Mouse (Mus musculus) G1E (cell line): ENCODE results near the gene Rptor. TPM values are rescaled to one million over a fixed set of nuclear protein-coding genes. Genes with fewer than 3 reads are reported as not detected.

Experiments
- ATAC-seq: 2 replicates; pipeline ENCODE4 v1.8.0; 2016; ENCODE audit warnings: mild to moderate bottlenecking; ENCODE audit not compliant: insufficient number of reproducible peaks, poor library complexity, low FRiP score, severe bottlenecking; ENCODE audit errors: extremely low read depth
- DNase-seq: peaks from one replicate; pipeline ENCODE4 v3.0.0; 2012; ENCODE audit warnings: low spot score
- H3K27me3 ChIP-seq: 2 replicates; pipeline ENCODE4 v1.6.1; 2012; ENCODE audit warnings: mild to moderate bottlenecking, low read length, inconsistent platforms; ENCODE audit not compliant: insufficient read depth
- H3K36me3 ChIP-seq: replicated peaks from 2 replicates; pipeline ENCODE3; 2012; ENCODE audit warnings: mild to moderate bottlenecking, inconsistent platforms
- H3K4me1 ChIP-seq: 2 replicates; pipeline ENCODE4 v1.6.1; 2012; ENCODE audit warnings: low read depth, low read length, inconsistent platforms, mixed read lengths; ENCODE audit not compliant: insufficient read depth
- H3K4me3 ChIP-seq: 2 replicates; pipeline ENCODE4 v1.5.1; 2012; ENCODE audit warnings: low read depth, mild to moderate bottlenecking, inconsistent platforms, low read length, moderate library complexity, mixed read lengths
- H3K9me3 ChIP-seq: replicated peaks from 2 replicates; pipeline ENCODE4 v1.6.1; 2012; ENCODE audit warnings: inconsistent platforms
- CTCF ChIP-seq: IDR thresholded peaks from 2 replicates; pipeline ENCODE4 v1.5.1; 2012; ENCODE audit warnings: low read depth, low read length, inconsistent platforms, mixed read lengths
- GATA1 ChIP-seq: IDR thresholded peaks from 2 replicates; pipeline ENCODE4 v1.6.1; 2012; ENCODE audit warnings: borderline replicate concordance, low read length, inconsistent platforms, mixed read lengths
- GATA2 ChIP-seq: IDR thresholded peaks from 2 replicates; pipeline ENCODE4 v1.6.1; 2012; ENCODE audit warnings: low read depth, low read length, inconsistent platforms, borderline replicate concordance
- POLR2AphosphoS5 ChIP-seq: IDR thresholded peaks from 2 replicates; pipeline ENCODE4 v1.6.1; 2012; ENCODE audit warnings: low read depth, low read length, inconsistent platforms; ENCODE audit not compliant: insufficient replicate concordance
- TAL1 ChIP-seq: conservative IDR thresholded peaks from 2 replicates; pipeline ENCODE4 v1.6.1; 2012; ENCODE audit warnings: low read depth, low read length, inconsistent platforms, mixed read lengths
- polyA plus RNA-seq: library from polyadenylated mRNA; stranded (reverse); fragments of >175 nt; gene quantifications from 2 replicates; pipeline ENCODE4 v1.2.3, GENCODE M21; 2012
- total RNA-seq, 2 experiments: library from RNA; stranded (forward) in 1 of 2; stranded (reverse) in 1 of 2; fragments of 200-1000 nt in 1 of 2; fragments of >200 nt in 1 of 2; fragmentation: Nextera tagmentation in 1 of 2; gene quantifications; 2 replicates each; pipeline ENCODE4 v1.2.3; 2014 to 2017

Gene Rptor
- total and polyA plus RNA-seq, 3 experiments = 17.9 to 51.9 (median 46.5) TPM

GRCm38 (mm10) chr11:119775076-119775760 lies 172.5 kb downstream of the Rptor start:
- H3K27me3 ChIP-seq = no peaks in the 10 kb centered on the region
- peaks cover 88% of the 10 kb centered on the region for H3K36me3 ChIP-seq
- TF ChIP-seq GATA2 (no peak), TAL1 (no peak), GATA1 (no peak), POLR2AphosphoS5 (no peak), CTCF (no peak)
- ATAC-seq (no peak), DNase-seq (no peak)
- H3K4me1 ChIP-seq = peaks cover 5% of the 10 kb centered on the region
- no peak overlapping the region for H3K4me3 ChIP-seq
- H3K9me3 ChIP-seq = peaks cover 20% of the 10 kb centered on the region

GRCm38 (mm10) chr11:119777236-119777635 lies 174.5 kb downstream of the Rptor start:
- Histone ChIP-seq H3K9me3 (peaks cover 20% of the 10 kb centered on the region), H3K27me3 (no peaks in the 10 kb centered on the region), H3K4me1 (peaks cover 3% of the 10 kb centered on the region; the same call in 1 of the 2 replicates), H3K4me3 (no peak overlapping the region), H3K36me3 (peaks cover 88% of the 10 kb centered on the region)
- no peak for TF ChIP-seq GATA2
- no peak for TF ChIP-seq POLR2AphosphoS5
- TF ChIP-seq CTCF = no peak
- TF ChIP-seq TAL1 = no peak
- TF ChIP-seq GATA1 = no peak
- ATAC-seq = no peak
- DNase-seq = no peak

GRCm38 (mm10) chr11:119777872-119778271 lies 175.2 kb downstream of the Rptor start:
- DNase-seq (no peak), ATAC-seq (no peak)
- Histone ChIP-seq H3K36me3 (peaks cover 88% of the 10 kb centered on the region), H3K4me3 (no peak overlapping the region), H3K4me1 (peaks cover 3% of the 10 kb centered on the region; the same call in 1 of the 2 replicates), H3K27me3 (no peaks in the 10 kb centered on the region), H3K9me3 (peaks cover 20% of the 10 kb centered on the region)
- TF ChIP-seq GATA2 (no peak), POLR2AphosphoS5 (no peak), CTCF (no peak)

- Histone ChIP-seq H3K4me1 (peaks cover 17% of the 10 kb centered on the region), H3K27me3 (no peaks in the 10 kb centered on the region), H3K9me3 (peaks cover 9% of the 10 kb centered on the region), H3K4me3 (no peak overlapping the region), H3K36me3 (peaks cover 89% of the 10 kb centered on the region)
- DNase-seq (no peak), ATAC-seq (no peak)
- TF ChIP-seq POLR2AphosphoS5 = no peak
- TF ChIP-seq TAL1 = no peak
- no peak for TF ChIP-seq GATA1
- TF ChIP-seq GATA2 = no peak
- TF ChIP-seq CTCF = no peak
These were observed 177.6 kb downstream of the Rptor start for GRCm38 (mm10) chr11:119780290-119780689.

- no peaks in the 10 kb centered on the region for H3K27me3 ChIP-seq
- DNase-seq (no peak), ATAC-seq (no peak)
- peaks cover under 1% of the 10 kb centered on the region; the same call in 1 of the 2 replicates for H3K9me3 ChIP-seq
- H3K4me3 ChIP-seq = no peak overlapping the region
- peaks cover 17% of the 10 kb centered on the region for H3K4me1 ChIP-seq
- peaks cover 89% of the 10 kb centered on the region for H3K36me3 ChIP-seq
- TF ChIP-seq TAL1 (no peak), GATA2 (no peak), GATA1 (no peak), CTCF (no peak), POLR2AphosphoS5 (no peak)
These were observed 178.5 kb downstream of the Rptor start for GRCm38 (mm10) chr11:119781165-119781564.

- TF ChIP-seq GATA2 = no peak
- TF ChIP-seq GATA1 = no peak
- no peak for TF ChIP-seq CTCF
- TF ChIP-seq POLR2AphosphoS5 = no peak
- TF ChIP-seq TAL1 = no peak
- ATAC-seq (no peak), DNase-seq (no peak)
- Histone ChIP-seq H3K4me3 (no peak overlapping the region), H3K27me3 (no peaks in the 10 kb centered on the region), H3K36me3 (peaks cover 88% of the 10 kb centered on the region), H3K4me1 (peaks cover 17% of the 10 kb centered on the region), H3K9me3 (no peaks in the 10 kb centered on the region)
These were observed 179.0 kb downstream of the Rptor start for GRCm38 (mm10) chr11:119781726-119782125.

GRCm38 (mm10) chr11:119783653-119784052 lies 180.9 kb downstream of the Rptor start:
- Histone ChIP-seq H3K4me1 (peaks cover 17% of the 10 kb centered on the region), H3K36me3 (peaks cover 89% of the 10 kb centered on the region), H3K27me3 (no peaks in the 10 kb centered on the region), H3K4me3 (no peak overlapping the region), H3K9me3 (no peaks in the 10 kb centered on the region)
- no peak for TF ChIP-seq GATA1
- no peak for TF ChIP-seq POLR2AphosphoS5
- TF ChIP-seq CTCF = no peak
- no peak for TF ChIP-seq TAL1
- no peak for TF ChIP-seq GATA2
- peak; percentile 60 for ATAC-seq
- no peak for DNase-seq
